Mouse (Mus musculus): ENCODE measurements around the gene Il4.

DNA sequence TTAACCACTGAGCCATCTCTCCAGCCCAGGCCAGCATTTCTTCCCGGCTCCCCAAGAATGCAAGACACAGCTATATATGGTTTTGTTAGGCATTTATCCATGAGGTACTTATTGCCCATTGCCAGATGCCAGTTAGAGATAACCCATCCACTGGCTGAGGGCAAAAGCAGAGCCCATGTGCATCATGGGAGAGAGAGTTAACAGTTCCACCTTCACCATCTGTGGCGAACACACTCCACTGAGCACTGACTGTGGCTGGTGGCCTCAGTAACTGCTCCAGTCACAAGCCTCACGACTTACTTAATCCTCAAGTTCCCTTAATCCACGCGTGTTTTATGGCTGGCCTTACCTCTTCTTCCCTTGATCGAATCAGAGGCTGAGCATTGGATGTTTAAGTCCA, 9.2 kb downstream of the Il4 start:
- TF ChIP-seq CTCF (IDR thresholded peaks at IDR 0.05; ENCODE audit: low read depth) (no peak), EP300 (optimal IDR thresholded peaks at IDR 0.05) (no peak)

Data from stomach, postnatal 0 days (tissue).